Mouse (Mus musculus) T-cell, adult 2 months (primary cell): Measurements from ENCODE around the gene Wnt3a.

Experiments
- DNase-seq: peaks from one replicate; pipeline ENCODE4 v3.0.0; 2022; ENCODE audit warnings: low spot score

Wnt3a gene

GRCm38 (mm10) chr11:59290702-59291303, at the start of gene Wnt3a:
Gene Wnt3a (minus strand): TSS chr11:59290752.
- no peak for DNase-seq

- no peak for DNase-seq
These were observed 48.2 kb upstream of the Wnt3a start for GRCm38 (mm10) chr11:59338736-59339120.

DNA sequence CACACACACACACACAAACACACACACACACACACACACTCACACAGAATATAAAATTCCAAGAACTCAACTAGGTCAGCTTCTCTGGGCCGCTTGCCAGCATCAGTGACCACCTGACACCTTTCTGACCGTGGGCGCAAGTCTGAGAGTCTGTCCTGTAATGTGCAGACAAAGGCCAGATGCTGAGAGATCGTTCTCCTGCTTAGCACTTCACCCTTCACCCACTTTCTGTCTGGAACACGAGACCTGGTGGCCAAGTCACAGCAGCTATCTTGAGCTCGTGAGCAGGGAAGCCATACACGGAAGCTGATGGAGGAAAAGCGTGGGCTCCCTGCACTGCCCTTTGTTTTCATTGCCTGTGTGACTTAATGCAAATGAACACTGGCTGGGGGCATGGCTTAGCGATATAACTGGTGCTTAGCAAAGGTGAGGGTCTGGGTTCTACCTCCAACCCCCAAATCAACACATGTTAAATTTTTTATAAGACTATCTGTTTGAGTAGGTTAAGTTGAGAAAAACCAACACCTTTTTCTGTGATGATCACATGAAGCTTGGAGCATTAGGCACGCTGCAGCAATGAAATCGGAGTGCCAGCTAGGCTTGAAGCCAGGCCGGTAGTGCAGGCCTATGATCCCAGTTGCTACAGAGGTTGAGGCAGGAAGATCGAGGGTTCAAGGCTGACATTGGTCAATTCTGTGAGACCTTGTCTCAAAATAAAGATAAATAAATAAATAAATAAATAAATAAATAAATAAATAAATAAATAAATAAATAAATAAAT, 47.6 kb upstream of the Wnt3a start:
- DNase-seq = no peak

GRCm38 (mm10) chr11:59336381-59336780, 45.8 kb upstream of the Wnt3a start:
- DNase-seq = no peak

DNA sequence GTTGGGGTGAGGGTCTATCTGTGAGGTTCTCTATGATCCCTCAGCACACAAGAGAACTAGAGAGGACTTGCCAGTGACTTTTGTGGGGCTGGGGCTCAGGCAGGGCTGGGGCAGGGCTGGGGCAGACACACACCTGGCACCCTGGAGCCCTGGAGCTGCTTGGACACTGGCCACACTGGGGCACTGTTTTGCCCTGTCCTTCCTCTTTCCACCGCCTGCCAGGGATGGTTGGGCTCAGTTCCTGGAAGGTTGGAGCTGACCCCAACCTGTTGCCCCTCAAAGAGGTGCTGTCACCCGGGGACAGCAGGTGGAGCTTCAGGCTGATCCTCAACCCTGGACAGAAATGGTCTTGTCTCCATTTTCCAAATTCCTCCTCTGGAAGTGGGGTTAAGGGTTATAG, 45.4 kb upstream of the Wnt3a start:
- DNase-seq = no peak

DNA sequence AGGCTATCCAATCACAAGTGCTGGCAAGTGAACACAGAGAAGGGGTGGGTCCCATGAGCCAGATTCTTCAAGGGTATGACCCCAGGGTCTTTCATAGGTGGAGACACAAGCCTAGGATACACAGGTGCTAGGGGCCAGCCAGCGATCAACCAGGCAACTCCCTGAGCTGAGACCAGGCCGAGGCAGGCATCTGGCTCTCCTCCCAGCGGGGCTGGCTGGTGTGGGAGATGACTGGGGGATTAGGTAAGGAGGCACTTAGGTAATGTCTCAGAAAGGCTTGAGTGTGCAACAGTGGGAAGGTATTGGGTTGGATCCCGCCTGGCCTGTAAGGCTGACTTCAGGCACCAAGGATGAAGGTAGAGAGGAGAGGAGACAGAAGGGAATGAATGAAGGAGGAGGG, 44.6 kb upstream of the Wnt3a start:
- DNase-seq = no peak

DNA sequence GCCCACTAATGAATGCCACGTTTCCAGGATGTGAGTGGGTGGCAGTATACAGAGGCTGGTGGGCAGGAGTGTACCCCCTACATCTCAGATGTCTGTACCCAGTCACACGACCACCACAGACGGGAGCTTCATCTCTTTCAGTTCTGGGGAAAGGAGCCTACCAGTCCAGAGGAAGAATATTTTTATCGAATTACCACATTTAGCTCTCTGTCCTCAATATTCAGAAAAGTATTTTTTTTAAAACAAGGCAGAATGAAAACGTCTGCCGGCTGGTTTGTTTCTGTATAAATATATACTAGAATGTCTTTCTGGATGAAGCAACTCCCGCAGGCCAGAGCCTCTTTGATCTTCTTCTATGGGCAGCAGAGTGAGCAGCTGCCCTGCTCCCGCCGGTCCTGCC, 42.4 kb upstream of the Wnt3a start:
- DNase-seq = no peak

DNA sequence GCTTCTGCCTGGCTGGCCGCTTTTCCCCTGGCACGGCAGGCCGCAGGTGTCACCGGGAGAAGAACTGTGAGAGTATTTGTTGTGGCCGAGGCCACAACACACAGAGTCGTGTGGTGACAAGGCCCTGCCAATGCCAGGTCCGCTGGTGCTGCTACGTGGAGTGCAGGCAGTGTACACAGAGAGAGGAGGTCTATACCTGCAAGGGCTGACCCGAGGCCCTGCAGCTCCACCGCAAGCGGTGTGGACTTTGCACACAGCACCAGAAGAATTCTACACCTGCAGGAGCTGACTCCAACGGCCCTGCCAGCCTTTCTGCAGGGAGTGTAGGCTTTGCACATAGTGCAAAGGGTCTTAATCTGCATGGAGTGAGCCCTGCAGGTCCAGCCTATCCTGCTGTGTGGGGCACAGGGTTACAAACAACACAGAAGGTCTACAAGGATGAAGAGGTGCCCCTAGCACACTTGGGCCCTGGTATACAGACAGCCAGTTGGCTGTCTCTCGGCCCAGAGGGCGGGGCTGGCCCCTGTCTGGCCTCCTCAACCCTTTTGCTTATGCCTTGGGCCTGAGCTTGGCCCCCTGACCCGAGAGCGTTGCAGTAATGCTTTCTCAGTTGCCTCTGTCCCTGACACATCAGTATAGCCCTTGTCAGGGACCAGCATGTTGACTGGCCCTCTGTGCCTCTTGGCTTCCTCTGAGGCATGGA, 40.8 kb upstream of the Wnt3a start:
- DNase-seq = no peak

GRCm38 (mm10) chr11:59330560-59330959, 40.0 kb upstream of the Wnt3a start:
- DNase-seq = peak; percentile 23

DNA sequence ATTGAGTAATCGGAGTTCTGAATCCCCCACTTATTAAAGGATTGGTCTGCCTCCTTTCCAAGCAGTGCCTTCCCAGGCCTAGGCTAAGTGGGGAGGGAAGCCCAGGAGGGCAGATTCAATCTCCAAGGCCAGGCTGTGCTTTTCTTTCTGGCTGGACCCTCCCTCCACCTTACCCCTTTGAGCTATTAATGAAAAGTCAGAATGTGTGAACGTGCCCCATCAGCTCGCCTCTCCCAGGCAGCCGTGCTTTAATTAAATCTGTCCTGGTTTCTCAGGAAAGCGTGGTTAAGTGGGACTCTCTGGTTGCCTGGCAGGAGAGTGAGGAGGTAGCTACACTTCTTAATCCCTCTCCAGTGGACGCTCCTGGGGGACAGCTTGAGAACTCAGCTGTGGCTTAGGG, 39.1 kb upstream of the Wnt3a start:
- DNase-seq = no peak

DNA sequence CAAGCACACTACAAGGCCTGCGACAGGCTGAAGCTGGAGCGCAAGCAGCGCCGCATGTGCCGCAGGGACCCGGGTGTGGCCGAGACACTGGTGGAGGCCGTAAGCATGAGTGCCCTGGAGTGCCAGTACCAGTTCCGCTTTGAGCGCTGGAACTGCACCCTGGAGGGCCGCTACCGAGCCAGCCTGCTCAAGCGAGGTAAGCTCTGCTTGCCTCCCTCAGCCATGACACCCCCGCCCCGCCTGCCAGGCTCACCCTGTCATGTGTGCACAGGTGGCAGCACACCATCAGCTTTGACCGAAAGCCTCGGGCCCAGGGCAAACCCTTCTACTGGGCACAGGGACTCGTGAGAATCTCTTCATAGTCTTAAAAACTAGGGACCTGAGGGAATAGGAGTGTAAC, 37.1 kb upstream of the Wnt3a start:
- no peak for DNase-seq

- no peak for DNase-seq
These were observed 34.2 kb upstream of the Wnt3a start for GRCm38 (mm10) chr11:59324777-59325176.

- no peak for DNase-seq
These were observed 32.4 kb upstream of the Wnt3a start for GRCm38 (mm10) chr11:59322988-59323387.

DNA sequence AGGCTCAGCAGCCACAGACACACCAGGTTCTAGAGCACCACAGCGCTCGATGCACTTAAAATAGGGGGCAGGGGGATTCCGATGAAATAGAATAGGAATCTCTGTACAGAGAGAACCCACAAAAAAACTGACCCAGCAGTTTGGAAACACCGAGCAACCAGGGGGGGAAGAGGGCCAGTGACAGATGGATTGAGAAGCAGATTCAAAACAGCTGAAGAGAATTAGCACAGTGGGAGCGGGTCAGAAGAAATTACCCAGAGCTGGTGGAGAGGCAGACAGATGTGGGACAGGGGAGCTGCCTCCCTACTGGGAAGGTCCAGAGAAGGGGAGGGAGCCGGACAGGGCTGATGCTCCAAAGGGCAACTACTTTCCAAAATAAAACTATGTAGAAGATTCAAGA, 26.0 kb upstream of the Wnt3a start:
- DNase-seq = no peak

DNA sequence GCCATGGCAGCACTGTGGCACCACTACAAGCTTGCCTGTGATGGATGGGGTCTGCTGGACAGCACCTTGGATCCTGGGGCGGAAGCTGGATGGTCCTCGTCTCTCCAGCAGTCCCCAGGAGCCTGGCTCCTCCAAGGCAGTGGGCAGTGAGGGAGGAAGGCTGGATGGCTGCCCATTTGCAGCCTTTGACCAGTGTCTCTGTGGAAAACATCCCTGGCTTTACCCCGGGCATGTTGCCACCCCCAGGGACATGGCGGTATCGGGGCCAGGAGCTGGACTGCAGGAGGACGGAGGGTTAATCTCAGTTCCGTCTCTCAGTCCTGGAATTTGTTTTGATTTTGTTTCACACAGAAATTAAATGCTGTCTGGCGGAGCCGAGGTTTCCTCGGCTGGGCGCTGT, 23.4 kb upstream of the Wnt3a start:
- DNase-seq = no peak

GRCm38 (mm10) chr11:59313029-59313811, 22.7 kb upstream of the Wnt3a start:
- no peak for DNase-seq

DNA sequence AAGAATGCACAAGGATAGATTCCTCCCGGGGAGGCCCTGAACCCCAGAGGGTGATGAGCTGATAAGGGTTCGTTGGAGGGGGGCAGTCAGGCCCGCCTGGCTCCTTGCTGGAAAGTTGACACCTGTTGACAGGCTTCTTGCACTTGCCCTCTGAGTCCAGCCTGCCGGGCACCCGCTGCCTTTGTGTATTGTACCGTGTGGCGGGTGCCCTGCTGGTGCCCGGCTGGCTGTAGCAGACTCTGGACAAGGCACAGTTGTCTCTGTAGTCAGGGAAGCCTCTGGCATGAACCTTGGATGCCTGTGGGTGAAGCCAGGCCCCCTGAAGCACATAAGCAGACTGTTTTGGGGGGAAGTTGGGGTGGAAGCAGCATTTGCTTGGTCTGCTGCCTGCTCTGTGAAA, 21.9 kb upstream of the Wnt3a start:
- no peak for DNase-seq

- DNase-seq = no peak
These were observed 21.5 kb upstream of the Wnt3a start for GRCm38 (mm10) chr11:59312060-59312459.

- no peak for DNase-seq
These were observed 19.4 kb upstream of the Wnt3a start for GRCm38 (mm10) chr11:59309976-59310375.

DNA sequence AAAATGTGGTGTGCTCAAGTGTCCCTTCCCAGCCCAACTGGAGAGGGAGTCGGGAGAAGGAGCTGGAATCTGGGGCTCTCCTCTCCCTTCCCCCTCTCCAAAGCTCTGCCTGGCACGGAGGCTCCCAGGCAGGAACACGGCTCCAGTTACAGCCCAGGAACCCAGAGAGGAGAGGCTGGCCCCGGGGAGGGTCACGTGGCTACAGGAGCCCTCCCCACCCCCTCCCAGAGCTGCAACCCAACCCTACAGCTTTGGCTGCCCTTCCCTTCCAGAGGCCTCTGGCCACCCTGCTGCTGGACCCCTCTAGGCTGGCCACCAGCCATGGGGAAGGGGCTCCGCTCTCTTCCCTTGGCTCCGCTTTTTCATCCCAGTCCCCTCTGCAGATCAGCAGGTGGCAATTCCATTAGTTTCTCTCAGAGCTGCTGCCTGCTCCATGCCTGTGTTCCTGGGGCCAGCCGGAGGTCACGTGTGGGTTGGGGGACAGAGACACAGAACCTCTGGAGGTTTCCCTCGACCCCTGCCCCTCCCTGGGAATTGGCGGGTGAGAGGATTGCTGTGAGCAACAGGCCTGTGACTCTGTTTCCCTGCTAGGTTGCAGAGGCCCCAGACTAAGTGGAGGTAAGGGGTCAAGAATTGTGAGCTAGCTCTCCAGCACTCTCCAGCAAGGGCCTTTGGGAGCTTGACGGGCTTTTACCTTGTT, 18.7 kb upstream of the Wnt3a start:
- DNase-seq = no peak

DNA sequence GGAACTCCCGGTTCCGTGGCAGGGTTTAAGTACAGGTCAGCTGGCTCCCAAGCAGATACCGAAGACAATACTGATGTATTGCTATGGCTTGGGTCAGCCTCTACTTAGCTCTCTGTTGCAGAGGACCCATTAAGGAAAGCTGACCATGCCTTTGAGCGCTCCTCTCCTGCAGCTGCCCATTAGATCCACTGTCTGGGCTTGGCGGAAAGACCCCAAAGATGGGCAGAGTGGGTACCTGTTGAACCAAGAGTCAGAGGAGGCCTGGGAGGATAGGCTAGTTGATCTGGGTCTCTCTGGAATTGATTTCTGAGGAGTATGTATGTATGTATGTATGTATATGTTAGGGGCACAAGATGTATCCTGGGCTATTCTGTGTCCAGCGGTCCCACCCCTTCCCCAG, 18.1 kb upstream of the Wnt3a start:
- no peak for DNase-seq

- no peak for DNase-seq
These were observed 17.6 kb upstream of the Wnt3a start for GRCm38 (mm10) chr11:59308164-59308542.
